Mouse (Mus musculus): Measurements from ENCODE around the gene S1pr5. TPM values are rescaled to one million over a fixed set of nuclear protein-coding genes. Genes with fewer than 3 reads are reported as not detected.
"Not testable (repeated sequence)": the region's sequence is repeated elsewhere in the genome, so short reads cannot be mapped to it uniquely, and the experiment has no call there.

Gene S1pr5
- 10 to 100 TPM; 13.5 to 14.5 TPM for total RNA-seq (2021)
- long read RNA-seq, transcript S1pr5-201 (3 exons, 2,500 nt) = major isoform, 7 of 23 reads
- long read RNA-seq, partial matches to known transcripts = 16 of 23 reads
- long read RNA-seq, other reads (novel, unspliced or antisense) = 0 of 23 reads

- DNase-seq (ENCODE audit: low spot score in 2 of 2) = peak in 1 of 2 experiments; percentile 61
These were observed at the start of gene S1pr5 for GRCm38 (mm10) chr9:21248326-21248725. S1pr5 (minus strand) TSS chr9:21248443.

GRCm38 (mm10) chr9:21292271-21292670, 44.0 kb upstream of the S1pr5 start:
- DNase-seq (ENCODE audit: low spot score in 2 of 2) = no peak

- DNase-seq (ENCODE audit: low spot score in 2 of 2) = not testable (repeated sequence)
These were observed 43.6 kb upstream of the S1pr5 start for GRCm38 (mm10) chr9:21291868-21292267.

GRCm38 (mm10) chr9:21291022-21291787, 43.0 kb upstream of the S1pr5 start, which contains the start of gene Cdkn2d:
Cdkn2d (minus strand) TSS chr9:21291407.
- DNase-seq (ENCODE audit: low spot score in 2 of 2) = peak; percentile 99 to 100

GRCm38 (mm10) chr9:21290589-21290988, 42.3 kb upstream of the S1pr5 start:
- no peak for DNase-seq (ENCODE audit: low spot score in 2 of 2)

- no peak for DNase-seq (ENCODE audit: low spot score in 2 of 2)
These were observed 41.1 kb upstream of the S1pr5 start for GRCm38 (mm10) chr9:21289337-21289671.

GRCm38 (mm10) chr9:21288404-21289336, 40.4 kb upstream of the S1pr5 start:
- DNase-seq (ENCODE audit: low spot score in 2 of 2) = no peak

GRCm38 (mm10) chr9:21287571-21288402, 39.5 kb upstream of the S1pr5 start, which contains the start of gene Kri1:
Kri1 (minus strand) TSS chr9:21287969.
- DNase-seq (ENCODE audit: low spot score in 2 of 2) = peak; percentile 95 to 97

GRCm38 (mm10) chr9:21286753-21287152, 38.5 kb upstream of the S1pr5 start:
- no peak for DNase-seq (ENCODE audit: low spot score in 2 of 2)

- no peak for DNase-seq (ENCODE audit: low spot score in 2 of 2)
These were observed 35.8 kb upstream of the S1pr5 start for GRCm38 (mm10) chr9:21283994-21284393.

GRCm38 (mm10) chr9:21283591-21283990, 35.3 kb upstream of the S1pr5 start:
- no peak for DNase-seq (ENCODE audit: low spot score in 2 of 2)

- no peak for DNase-seq (ENCODE audit: low spot score in 2 of 2)
These were observed 29.5 kb upstream of the S1pr5 start for GRCm38 (mm10) chr9:21277776-21278175.

- DNase-seq (ENCODE audit: low spot score in 2 of 2) = no peak
These were observed 28.1 kb upstream of the S1pr5 start for GRCm38 (mm10) chr9:21276307-21276706.

- DNase-seq (ENCODE audit: low spot score in 2 of 2) = no peak
These were observed 27.5 kb upstream of the S1pr5 start for GRCm38 (mm10) chr9:21275727-21276126.

GRCm38 (mm10) chr9:21275013-21275710, 26.9 kb upstream of the S1pr5 start:
- no peak for DNase-seq (ENCODE audit: low spot score in 2 of 2)

GRCm38 (mm10) chr9:21274336-21274735, 26.1 kb upstream of the S1pr5 start:
- DNase-seq (ENCODE audit: low spot score in 2 of 2) = no peak

GRCm38 (mm10) chr9:21273520-21274228, 25.4 kb upstream of the S1pr5 start:
- no peak for DNase-seq (ENCODE audit: low spot score in 2 of 2)

GRCm38 (mm10) chr9:21273094-21273493, 24.9 kb upstream of the S1pr5 start:
- no peak for DNase-seq (ENCODE audit: low spot score in 2 of 2)

GRCm38 (mm10) chr9:21272391-21272790, 24.1 kb upstream of the S1pr5 start:
- no peak for DNase-seq (ENCODE audit: low spot score in 2 of 2)

GRCm38 (mm10) chr9:21269590-21269989, 21.3 kb upstream of the S1pr5 start:
- not testable (repeated sequence) for DNase-seq (ENCODE audit: low spot score in 2 of 2)

Measured in layer of hippocampus, adult 18-20 months (tissue).